Mouse (Mus musculus) Patski (cell line): Measurements from ENCODE around the gene Tmem63a. TPM values are rescaled to one million over a fixed set of nuclear protein-coding genes. Genes with fewer than 3 reads are reported as not detected.
"Not testable (repeated sequence)": the region's sequence is repeated elsewhere in the genome, so short reads cannot be mapped to it uniquely, and the experiment has no call there.

ENCODE experiments used
- ATAC-seq: fragments of 100-300 bp; one replicate; pipeline ENCODE4 v1.8.0; 2021
- CTCF ChIA-PET: fragments of 350-600 bp; sonication (Branson Sonifier 250); formaldehyde crosslinking; loops from one replicate; lab custom pipeline; 2022; ENCODE audit warnings: inconsistent platforms; lab: Charles Lee
- POLR2A ChIA-PET: fragments of 350-600 bp; sonication (Branson Sonifier 250); formaldehyde crosslinking; loops from one replicate; lab custom pipeline; 2022; ENCODE audit warnings: antibody characterized with exemption, inconsistent platforms; lab: Charles Lee
- DNase-seq: peaks from one replicate; pipeline ENCODE4 v3.0.0-alpha.2; 2011; ENCODE audit warnings: low read depth, low spot score
- H3K27me3 ChIP-seq: fragments of 371-371 bp; one replicate; pipeline ENCODE4 v1.5.1; 2021
- CTCF ChIP-seq: fragments of 100-300 bp; IDR thresholded peaks from one replicate; pipeline ENCODE4 v1.5.1; 2021
- in situ Hi-C: fragments of 300-500 bp; cut with MboI; formaldehyde crosslinking; loops from 3 replicates; pipeline ENCODE4 v1.11.1; 2018; ENCODE audit warnings: low pct_unique_long_range_greater_than_20kb, mixed read lengths
- polyA plus RNA-seq: library from polyadenylated mRNA; unstranded; gene quantifications from one replicate; pipeline ENCODE4 v1.2.3, GENCODE M21; 2021

Tmem63a gene
- polyA plus RNA-seq, 1 experiment from 2014 or later: 39.3 TPM

DNA sequence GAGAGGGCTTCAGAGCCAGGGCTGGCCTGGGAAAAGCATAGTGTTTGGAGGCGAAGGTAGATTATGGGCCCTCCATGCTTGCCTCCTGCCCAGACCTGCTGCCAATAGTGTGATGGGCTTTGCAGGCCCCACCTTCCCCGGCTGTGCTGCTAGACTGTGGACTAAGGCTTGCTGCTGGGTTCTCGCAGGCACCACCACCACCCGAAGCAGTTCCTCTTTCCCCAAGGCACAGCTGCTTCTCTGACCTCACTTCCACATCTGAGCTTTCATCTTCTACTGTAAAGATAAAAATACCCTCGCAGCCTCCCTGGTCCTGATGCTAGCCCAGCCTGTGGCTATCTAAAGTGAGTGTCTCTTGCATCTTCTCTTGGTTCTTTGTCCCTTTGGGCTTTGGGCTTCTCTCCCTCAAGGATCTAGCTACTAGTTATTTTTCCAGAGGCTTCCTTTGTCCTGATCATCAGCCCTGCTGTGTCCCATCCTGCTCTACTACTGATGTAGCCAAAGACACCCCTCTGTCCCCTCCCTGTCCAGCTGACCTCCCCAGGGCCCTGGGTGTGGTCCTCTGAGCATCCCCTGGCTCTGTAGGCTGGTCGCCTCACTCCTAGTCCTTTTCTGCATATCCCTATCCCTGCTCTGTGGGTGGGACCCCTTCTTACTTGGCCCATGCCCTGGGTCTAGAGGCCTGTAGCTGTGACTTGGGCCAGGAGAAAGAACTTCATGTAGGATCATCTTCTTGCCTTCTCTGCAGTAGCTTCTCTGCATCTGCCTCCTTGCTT, 19.7 kb upstream of the Tmem63a start:
- no peak for TF ChIP-seq CTCF
- H3K27me3 ChIP-seq: no peaks in the 10 kb centered on the region
- no peak for DNase-seq
- ChIA-PET POLR2A (no interaction called here), CTCF (interaction anchor here (1.1 to 1.5 kb wide), 4 partner anchors 11 to 18 kb away, joined by 3 to 4 read pairs (median 3); partner anchors contain the start of genes Lefty1 and Pycr2)
- ATAC-seq: no peak
- in situ Hi-C loops: no loop called here

DNA sequence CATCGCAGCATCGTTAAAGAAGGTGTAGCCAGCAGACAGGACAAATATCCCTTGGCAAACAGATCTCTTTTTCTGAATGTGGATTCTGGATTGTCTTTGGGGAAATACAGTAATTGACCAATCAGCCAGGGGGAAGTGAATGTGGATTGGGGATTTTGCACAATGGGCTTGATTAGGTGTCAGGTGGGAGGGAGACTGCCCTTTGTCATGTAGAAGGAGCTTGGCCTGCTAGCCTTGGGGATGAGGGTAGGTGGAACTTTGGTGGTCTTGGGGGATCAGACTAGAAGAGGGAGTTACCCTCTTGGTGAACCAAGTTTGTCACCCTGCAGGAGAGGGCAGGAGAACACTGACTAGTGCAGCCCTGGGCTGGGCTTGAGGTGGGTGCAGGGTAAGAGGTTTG, 17.4 kb upstream of the Tmem63a start:
- TF ChIP-seq CTCF: no peak
- ChIA-PET CTCF (no interaction called here), POLR2A (no interaction called here)
- ATAC-seq (no peak), DNase-seq (no peak)
- in situ Hi-C loops: no loop called here
- H3K27me3 ChIP-seq: no peaks in the 10 kb centered on the region

DNA sequence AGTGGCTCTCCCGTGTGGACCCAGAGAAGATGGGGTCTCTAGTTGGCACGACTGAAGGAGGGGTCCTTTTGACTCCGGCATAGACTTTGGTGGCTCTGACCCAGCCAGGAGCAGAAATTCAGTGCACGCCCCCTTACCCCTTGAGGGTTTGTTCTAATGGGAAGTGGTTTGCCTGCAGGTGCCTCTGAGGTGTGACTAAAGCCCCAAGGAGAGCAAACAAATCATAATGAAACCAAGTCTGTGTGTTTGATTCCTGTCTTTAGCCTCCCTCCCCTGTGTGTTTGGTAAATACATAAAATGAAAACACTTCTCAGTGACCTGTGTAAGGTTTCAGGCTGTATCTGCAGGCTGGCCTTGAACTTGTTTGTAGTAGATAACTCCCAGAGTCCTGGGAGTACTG, 15.9 kb upstream of the Tmem63a start:
- POLR2A ChIA-PET: no interaction called here
- no peaks in the 10 kb centered on the region for H3K27me3 ChIP-seq
- in situ Hi-C loops: no loop called here
- ATAC-seq (no peak), DNase-seq (no peak)
- no peak for TF ChIP-seq CTCF
- CTCF ChIA-PET: no interaction called here

DNA sequence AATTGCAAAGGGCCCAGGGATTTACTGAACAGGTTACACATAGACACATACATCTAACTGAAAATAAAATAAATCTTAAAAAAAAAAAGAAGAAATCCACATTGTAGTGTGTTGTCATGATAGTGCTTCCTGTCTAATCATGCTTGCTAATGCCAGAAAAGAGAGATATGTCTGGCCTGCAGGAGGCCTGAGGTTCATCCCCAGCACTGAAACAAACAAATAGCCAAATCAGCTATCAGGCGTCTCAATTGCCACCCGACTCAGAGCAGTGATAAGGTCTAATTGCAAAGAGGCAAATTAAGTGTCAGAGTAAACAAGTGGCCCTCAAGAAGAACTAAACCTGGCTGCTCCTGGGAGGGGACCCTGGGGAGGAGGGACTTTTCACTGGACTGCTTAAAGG, 12.5 kb upstream of the Tmem63a start:
- ChIA-PET CTCF (no interaction called here), POLR2A (no interaction called here)
- in situ Hi-C loops: no loop called here

DNA sequence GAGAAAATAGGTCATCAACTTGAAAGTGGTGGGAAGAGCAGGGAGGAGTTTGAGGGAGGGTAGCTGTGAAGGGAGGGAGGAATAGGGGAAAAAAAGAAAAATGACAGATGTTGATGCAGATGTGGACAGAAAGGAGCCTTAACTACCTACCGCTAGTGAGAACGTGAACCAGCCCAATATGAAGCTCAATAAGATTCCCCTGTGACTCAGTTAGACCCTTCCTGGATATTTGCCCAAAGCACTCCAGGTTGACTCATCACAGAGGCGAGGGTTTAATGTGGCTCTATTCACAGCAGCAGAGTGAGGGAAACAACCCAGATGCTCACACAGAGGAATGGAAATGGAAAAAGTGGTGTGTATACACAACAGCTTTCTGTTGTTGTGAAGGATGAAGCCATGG, 11.0 kb upstream of the Tmem63a start:
- CTCF ChIA-PET: interaction anchor here (1.2 to 1.8 kb wide), 2 partner anchors 20 to 27 kb away, joined by 3 to 4 read pairs; partner anchors contain the start of gene Pycr2
- no peaks in the 10 kb centered on the region for H3K27me3 ChIP-seq
- TF ChIP-seq CTCF: no peak
- no peak for ATAC-seq
- no peak for DNase-seq
- in situ Hi-C loops: no loop called here
- POLR2A ChIA-PET: no interaction called here

More for the DNA sequence above, 12.5 kb upstream of the Tmem63a start:
- ATAC-seq: no peak
- no peak for TF ChIP-seq CTCF
- DNase-seq: no peak
- no peaks in the 10 kb centered on the region for H3K27me3 ChIP-seq

DNA sequence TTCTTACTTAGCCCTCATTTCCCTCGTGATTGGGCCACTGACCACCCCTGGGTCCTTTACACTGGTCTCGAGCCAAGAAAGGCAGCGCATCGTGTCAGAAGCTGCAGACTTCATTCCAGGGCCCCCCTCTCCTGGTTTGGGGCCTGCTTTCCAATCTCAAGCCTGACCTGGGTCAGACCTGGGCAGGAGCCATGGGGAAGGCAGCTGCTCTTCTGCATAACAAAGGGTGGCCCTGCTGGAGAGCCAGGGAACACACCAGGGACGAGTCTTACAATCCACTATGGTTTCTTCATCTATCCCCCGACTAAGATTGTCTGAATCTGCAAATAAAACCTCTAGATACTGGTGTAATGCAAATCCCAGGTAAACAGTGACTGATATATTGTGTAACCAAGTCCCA, 8.5 kb upstream of the Tmem63a start:
- DNase-seq (no peak), ATAC-seq (peak; percentile 59)
- CTCF ChIA-PET: no interaction called here
- POLR2A ChIA-PET: interaction anchor here (0.6 kb wide), 1 partner anchor 8 kb away, joined by 3 read pairs; the partner anchor contains the start of gene Tmem63a
- in situ Hi-C loops: no loop called here
- H3K27me3 ChIP-seq: no peaks in the 10 kb centered on the region
- TF ChIP-seq CTCF: no peak

DNA sequence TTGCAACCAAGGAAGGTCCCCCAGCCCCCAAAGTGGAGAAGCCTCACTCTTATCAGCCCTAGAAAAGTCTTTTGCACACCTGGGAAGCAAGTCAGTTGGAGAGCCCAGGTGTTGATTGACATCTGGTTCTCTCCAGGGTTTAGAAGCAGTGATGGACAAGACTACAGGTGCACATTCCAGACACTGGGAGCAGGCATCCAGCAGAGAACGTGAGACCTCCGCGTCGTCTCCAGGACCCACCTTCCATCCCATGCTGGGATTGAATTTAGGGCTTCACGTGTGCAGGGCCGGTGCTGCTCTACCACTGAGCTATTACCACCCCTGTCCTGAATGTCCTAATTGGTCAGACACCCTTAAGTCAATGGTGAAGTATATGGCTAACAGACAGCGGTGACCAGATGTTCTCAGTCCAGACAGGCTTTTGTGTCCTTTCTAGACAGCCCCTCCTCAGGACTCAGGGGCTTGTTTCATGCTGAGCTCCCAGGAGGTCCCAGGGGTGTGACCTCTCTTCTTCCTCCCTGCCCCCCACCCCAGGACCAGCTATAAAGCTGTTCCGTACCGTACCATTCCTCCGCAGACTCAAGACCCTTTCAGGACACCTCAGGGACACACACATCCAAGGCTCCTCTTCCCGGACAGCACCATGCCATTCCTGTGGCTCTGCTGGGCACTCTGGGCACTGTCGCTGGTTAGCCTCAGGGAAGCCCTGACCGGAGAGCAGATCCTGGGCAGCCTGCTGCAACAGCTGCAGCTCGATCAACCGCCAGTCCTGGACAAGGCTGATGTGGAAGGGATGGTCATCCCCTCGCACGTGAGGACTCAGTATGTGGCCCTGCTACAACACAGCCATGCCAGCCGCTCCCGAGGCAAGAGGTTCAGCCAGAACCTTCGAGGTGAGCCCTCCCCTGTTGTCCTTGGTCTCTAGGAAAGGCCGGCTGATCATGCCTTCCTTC, 7.4 kb upstream of the Tmem63a start, which contains the start of gene Lefty1:
Gene Lefty1 (plus strand): TSS at position 556 of the 953 bp plus-strand sequence.
- H3K27me3 ChIP-seq: no peaks in the 10 kb centered on the region
- DNase-seq (no peak), ATAC-seq (no peak)
- CTCF ChIA-PET: interaction anchor here (1.6 kb wide), 1 partner anchor 11 kb away, joined by 4 read pairs; no protein-coding TSS in a partner anchor
- POLR2A ChIA-PET: no interaction called here
- in situ Hi-C loops: no loop called here
- no peak for TF ChIP-seq CTCF

DNA sequence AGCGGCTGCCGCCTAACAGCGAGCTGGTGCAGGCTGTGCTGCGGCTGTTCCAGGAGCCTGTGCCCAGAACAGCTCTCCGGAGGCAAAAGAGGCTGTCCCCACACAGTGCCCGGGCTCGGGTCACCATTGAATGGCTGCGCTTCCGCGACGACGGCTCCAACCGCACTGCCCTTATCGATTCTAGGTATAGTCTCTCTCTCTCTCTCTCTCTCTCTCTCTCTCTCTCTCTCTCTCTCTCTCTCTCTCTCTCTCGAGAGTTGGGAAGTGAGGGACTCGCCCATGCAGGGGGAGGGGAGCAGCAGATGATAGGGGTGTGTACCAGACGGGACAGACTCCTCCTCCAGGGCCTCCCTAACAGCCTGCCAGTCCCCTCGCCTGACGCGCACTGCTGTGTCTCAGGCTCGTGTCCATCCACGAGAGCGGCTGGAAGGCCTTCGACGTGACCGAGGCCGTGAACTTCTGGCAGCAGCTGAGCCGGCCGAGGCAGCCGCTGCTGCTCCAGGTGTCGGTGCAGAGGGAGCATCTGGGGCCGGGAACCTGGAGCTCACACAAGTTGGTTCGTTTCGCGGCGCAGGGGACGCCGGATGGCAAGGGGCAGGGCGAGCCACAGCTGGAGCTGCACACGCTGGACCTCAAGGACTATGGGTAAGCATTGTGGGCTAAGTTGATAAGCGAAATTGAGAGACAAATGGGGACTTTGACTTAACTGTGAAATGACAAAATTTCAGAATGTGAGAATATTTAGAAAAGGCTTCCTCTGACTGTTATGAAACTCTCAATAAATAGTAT, 5.3 kb upstream of the Tmem63a start:
- POLR2A ChIA-PET, DNase-seq, H3K27me3 ChIP-seq, ATAC-seq, in situ Hi-C loops, CTCF ChIA-PET: not testable (repeated sequence)

DNA sequence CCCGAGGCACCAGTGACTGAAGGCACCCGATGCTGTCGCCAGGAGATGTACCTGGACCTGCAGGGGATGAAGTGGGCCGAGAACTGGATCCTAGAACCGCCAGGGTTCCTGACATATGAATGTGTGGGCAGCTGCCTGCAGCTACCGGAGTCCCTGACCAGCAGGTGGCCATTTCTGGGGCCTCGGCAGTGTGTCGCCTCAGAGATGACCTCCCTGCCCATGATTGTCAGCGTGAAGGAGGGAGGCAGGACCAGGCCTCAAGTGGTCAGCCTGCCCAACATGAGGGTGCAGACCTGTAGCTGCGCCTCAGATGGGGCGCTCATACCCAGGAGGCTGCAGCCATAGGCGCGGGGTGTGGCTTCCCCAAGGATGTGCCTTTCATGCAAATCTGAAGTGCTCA, 4.5 kb upstream of the Tmem63a start:
- in situ Hi-C loops, DNase-seq, ATAC-seq, POLR2A ChIA-PET, H3K27me3 ChIP-seq: not testable (repeated sequence)
- CTCF ChIA-PET: interaction anchor here (0.9 kb wide), 1 partner anchor 23 kb away, joined by 3 read pairs; no protein-coding TSS in a partner anchor

DNA sequence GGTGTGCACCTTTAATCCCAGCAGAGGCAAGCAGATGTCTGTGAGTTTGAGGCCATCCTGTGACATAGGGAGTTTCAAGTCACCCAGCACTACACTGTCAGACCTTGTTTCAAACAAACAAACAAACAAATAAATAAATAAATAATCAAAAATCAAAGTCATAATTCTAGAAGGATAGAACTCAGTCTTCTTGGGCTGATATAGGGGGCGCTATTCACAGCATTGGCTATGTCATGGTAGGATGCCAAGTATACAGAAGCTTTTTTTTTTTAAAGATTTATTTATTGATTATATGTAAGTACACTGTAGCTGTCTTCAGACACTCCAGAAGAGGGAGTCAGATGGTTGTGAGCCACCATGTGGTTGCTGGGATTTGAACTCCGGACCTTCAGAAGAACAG, 3.4 kb upstream of the Tmem63a start:
- ChIA-PET POLR2A (interaction anchor here (0.6 kb wide), 2 partner anchors 10 to 79 kb away, joined by 3 to 4 read pairs; no protein-coding TSS in a partner anchor), CTCF (interaction anchor here (0.9 to 2.4 kb wide), 3 partner anchors 24 to 37 kb away, joined by 3 to 10 read pairs (median 8); no protein-coding TSS in a partner anchor)
- DNase-seq, ATAC-seq, H3K27me3 ChIP-seq, in situ Hi-C loops: not testable (repeated sequence)
